Mouse (Mus musculus): ENCODE measurements around the gene Dnaaf2.
A peak's percentile ranks its signal among the peaks of the same experiment; 100 is the strongest.
"Not testable (repeated sequence)": the region's sequence is repeated elsewhere in the genome, so short reads cannot be mapped to it uniquely, and the experiment has no call there.

Dnaaf2 gene

DNA sequence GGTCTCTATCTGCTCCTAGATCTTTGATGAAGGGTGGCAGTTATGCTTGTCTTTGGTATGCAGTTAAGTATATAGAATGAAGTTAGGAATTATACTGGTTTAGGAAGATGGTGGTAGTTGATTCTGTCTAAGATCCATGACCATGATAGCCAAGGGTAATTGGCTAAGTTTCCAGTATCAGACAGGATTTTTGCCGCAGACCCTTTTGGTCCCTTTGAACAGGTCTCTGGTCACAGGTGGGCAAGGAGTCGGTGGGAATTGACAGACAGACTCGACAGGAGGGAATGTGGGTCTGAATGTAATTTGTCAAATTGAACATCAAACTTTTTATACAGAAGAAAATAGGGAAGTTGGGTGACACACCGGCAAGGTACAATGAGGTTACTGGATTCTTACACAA is 34.6 kb downstream of the Dnaaf2 start:
- DNase-seq = not testable (repeated sequence)

- DNase-seq = not testable (repeated sequence)
Observed at GRCm38 (mm10) chr12:69160677-69161076, 37.6 kb downstream of the Dnaaf2 start.

DNA sequence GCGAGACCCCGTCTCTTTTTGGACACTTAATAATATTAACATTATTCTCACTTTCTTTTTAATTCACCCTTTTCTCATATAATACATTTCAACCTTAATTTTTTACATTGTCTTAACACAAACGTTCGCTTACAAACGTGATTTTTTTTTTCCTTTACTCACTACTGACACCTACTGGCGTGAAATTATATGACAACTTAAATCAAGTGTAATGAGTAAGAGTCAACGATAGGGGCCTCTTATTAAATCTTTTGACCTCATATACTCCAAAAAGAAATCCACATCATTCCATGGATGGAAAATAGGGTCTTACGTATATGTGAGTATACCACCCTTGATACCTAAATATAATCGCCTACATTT is 38.7 kb downstream of the Dnaaf2 start:
- no peak for DNase-seq

DNA sequence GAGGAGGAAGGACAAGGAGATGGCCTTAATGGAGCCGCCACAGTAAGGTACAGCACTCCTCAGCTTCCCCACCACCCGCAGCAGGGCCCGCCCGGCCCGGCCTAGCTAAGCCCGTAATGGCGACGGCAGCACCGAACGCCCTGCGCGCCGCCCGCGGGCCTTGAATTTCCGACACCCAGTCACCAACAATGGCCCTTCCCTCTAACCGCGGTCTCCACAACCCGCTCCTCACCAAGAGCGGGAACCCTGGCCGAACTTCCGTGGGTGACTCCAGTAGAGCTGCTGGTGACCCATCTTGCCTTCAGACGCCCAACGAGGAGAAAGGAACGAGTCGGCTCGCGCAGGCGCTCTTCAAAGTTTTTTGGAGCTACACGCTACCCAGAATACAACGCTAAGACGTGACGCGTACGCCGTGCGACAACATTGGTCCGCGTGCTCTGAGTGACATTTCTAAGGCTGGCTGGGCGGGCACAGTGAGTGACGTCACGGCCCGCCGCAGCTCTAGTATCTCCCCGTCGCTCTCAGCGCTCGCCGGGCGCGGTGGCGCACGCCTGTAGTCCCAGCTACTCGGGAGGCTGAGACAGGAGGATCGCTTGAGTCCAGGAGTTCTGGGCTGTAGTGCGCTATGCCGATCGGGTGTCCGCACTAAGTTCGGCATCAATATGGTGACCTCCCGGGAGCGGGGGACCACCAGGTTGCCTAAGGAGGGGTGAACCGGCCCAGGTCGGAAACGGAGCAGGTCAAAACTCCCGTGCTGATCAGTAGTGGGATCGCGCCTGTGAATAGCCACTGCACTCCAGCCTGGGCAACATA is 39.3 kb downstream of the Dnaaf2 start, which contains the start of gene Rps29:
Rps29 (minus strand) TSS at position 422 of the 813 bp plus-strand sequence.
- DNase-seq = peak; percentile 98

DNA sequence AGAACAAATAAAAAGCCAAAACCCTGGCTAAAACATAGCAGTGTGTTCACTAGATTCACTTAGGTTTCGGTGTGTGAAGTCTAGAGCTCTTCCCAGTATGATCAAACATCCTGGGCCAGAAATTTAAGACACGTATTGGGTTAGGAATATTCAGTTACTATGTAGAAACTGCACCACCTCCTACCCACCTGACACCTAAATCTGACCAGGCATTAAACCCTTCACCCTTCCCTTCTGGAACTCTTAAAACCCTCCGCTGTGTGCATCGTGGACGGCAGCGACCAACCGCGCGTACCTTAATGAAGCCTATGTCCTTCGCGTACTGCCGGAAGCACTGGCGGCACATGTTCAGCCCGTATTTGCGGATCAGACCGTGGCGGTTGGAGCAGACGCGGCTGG is 39.9 kb downstream of the Dnaaf2 start:
- no peak for DNase-seq

- DNase-seq = no peak
Observed at GRCm38 (mm10) chr12:69157107-69157506, 41.1 kb downstream of the Dnaaf2 start.

- no peak for DNase-seq
Observed at GRCm38 (mm10) chr12:69156436-69156835, 41.8 kb downstream of the Dnaaf2 start.

GRCm38 (mm10) chr12:69155923-69156322 is 42.3 kb downstream of the Dnaaf2 start:
- DNase-seq = no peak

- DNase-seq = no peak
Observed at GRCm38 (mm10) chr12:69150049-69150448, 48.2 kb downstream of the Dnaaf2 start.

- no peak for DNase-seq
Observed at GRCm38 (mm10) chr12:69147166-69147735, 51.0 kb downstream of the Dnaaf2 start.

GRCm38 (mm10) chr12:69143460-69143859 is 54.8 kb downstream of the Dnaaf2 start:
- no peak for DNase-seq

DNA sequence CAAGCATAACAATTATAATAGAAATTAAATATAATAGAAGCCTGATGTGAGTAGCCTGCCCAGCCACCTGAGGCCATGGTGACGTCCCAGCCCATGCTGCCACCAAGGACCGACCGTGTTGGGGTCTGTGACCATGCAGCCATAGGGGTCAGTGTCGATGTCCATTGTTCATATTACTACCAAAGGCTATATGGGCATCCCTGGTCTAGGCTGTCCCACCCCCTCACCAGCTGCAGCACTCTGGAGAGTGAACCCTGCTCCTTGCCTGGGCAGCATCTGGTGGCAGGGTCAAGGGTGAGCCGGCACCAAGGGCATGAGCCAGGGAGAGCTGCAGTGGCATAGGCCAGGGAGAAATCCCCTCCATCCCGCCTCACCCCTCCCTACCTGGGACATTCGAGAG is 58.4 kb downstream of the Dnaaf2 start:
- DNase-seq = no peak

DNA sequence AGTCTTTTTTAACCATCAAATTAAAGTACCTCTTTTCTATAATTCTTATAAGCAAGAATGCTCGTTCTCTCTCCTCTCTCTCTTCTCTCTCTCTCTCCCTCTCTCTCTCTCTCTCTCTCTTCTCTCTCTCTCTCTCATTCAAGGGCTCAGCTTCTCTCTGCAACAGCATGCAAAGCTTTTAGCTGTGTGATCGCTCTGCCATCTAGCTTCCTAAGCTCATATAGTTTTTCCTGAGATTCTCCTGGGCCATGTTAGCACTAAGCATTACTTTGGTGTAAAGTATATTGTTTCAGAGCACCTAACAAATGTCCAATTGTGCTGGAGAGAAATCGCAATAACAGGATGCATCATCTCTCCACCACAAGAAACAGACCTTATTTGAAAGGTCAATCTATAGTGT is 59.0 kb downstream of the Dnaaf2 start:
- no peak for DNase-seq
